Mouse (Mus musculus) A20 (cell line): ENCODE measurements at regions not wholly inside any gene's neighbourhood (a gene's known extent, or its start where the extent isn't known, plus 50 kb on each side); places are given as distances from the start of the nearest gene placed in this dataset.
"Not testable (repeated sequence)": the region's sequence is repeated elsewhere in the genome, so short reads cannot be mapped to it uniquely, and the experiment has no call there.

Experiments used
- DNase-seq: peaks from one replicate; pipeline ENCODE4 v3.0.0-alpha.2; 2011; ENCODE audit warnings: low read depth, low spot score

DNA sequence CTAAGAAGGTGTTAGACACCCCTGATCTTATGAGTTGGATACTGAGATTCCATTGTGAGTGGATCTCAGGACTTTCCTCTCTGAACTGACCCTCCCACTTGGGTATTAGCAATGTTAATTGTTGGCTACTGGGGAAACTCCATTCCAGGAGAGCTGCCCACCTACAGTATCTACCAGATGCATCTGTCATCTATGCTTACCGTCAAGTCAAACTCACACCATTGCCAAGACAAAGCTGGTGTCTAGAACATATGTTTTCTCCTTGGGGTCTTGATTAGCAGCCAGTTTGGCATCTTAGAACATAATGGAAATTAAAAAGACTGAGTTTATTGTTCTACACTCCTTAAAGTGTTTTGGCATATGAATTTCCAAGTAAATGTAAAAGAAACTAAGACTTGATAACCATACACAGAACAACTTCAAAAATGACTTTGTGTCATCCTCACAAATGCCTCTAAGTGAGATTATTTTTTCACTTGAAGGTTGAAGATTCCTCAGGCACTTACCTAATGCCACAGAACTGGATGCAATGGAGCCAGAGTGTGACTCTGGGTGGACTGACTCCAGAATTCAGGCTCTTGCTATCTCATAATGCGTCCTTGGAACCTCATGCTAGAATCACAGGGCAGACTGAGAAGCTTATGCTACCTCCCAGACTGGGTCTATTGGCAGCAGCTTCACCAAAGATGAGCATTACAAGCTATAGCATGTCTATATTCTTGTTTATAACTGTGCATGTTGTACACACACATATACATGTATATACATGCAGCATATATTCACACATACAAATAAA lies 107.5 kb upstream of the Rnf152 start:
- DNase-seq: no peak

DNA sequence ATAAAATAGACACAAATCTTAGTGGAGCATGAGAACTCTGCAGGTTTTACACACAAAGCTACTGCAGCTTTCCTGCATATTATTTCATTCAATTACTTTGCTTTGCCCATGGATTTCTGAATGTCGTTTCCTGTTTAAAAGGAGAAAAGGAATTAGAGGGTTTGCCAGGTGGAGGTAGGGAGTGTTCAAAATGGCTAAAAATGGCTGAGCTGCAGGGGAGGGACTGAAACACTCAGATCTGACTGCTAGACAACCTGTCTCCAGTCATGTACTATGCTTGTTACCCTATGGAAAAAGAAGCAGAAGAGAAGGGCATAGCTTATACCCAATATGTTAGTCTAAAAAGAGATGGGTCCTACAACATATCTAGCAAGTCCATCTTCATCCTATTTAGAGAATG lies 106.2 kb upstream of the Rnf152 start:
- no peak for DNase-seq

GRCm38 (mm10) chr1:105455783-105456182 lies 99.3 kb upstream of the Rnf152 start:
- DNase-seq: not testable (repeated sequence)

DNA sequence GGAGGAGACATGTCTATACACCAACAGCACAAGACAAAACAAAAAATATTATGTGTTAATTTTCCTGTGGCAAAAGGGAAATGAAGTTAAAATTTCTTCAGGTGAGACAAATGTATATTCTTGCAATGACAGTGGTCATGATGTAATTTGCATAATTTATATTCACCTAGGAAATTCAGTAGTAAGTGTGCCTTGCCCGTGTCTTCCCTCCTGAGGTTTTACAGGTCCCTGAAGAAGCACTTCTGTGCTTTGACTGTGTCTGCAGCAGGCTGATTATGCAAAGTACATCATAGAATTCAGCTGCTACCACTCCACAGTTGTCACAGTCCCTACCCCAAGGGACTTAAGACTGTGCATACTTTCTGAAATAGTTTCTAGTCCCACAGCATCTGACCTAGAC lies 98.2 kb upstream of the Rnf152 start:
- peak; percentile 54 for DNase-seq

DNA sequence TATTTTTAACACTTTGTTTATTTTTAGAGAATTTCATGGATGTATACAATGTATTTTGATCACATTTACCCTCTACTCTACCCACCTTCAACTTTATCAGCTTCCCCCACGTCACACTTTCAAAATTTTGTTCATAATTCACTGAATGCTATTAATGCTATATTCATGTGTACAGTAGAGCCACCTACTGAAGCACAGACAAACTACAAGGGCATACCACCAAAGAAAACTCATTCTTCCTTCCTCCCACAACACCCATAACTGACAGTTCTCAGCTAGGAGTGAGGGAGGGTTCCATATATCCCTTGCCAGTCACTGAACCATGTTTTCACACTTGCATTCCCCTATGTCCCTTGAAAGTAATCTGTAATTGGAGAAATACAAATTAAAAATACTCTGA lies 89.7 kb upstream of the Rnf152 start:
- no peak for DNase-seq

GRCm38 (mm10) chr1:105443546-105443945 lies 87.0 kb upstream of the Rnf152 start:
- DNase-seq: no peak

DNA sequence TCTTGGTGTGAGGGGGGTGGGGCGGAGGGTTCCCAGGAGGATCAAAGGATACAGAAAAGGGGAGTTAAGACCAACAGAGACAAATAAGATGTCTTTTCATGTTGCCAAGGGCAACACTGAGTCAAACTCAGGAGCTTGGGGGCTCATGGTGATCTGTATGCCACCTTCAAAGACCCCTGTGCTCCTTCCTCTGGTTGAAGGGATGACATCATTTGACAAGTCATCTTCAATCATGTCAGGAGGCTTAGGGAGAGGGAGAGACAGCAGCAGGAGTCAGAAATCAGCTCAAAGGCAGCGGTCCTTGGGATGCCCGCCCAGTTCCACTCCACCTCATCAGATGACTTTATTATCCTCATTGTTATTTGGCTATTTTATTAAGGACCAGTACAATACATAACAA lies 83.8 kb upstream of the Rnf152 start:
- DNase-seq: no peak

DNA sequence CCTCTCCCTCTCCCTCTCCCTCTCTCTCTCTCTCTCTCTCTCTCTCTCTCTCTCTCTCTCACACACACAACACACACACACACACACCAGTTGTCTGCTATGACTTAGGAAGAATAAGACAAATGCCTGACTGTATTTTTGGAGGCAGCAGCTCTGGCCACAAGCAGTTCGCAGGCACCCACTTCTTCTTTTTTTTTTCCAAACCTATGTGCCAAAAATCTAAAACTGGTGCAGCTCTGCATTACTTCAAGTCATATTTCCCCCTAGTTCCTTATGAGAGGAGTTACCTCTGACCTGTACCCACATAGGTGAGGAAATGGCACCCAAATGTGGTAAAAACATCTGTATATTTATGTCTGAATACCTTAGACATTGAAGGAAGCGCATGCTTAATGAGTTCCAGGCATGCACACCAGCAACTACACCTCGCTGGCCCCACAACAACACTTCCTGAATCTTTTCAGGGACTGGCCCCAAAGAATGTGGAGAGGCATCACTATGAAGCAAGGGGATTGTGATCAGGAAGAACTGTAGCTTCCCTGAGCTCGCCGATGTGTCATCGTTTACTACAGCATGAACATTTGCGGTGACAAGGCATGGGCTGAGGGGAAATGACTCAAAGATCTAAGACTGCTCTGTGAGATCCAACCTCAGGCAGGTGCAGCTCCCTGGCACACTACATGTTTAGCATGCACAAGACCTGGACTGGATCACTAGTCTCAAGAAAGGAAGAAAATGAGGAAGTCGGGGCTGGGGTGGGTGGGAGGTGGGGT lies 78.3 kb upstream of the Rnf152 start:
- peak; percentile 46 for DNase-seq

GRCm38 (mm10) chr1:105433949-105434348 lies 77.4 kb upstream of the Rnf152 start:
- no peak for DNase-seq

GRCm38 (mm10) chr1:105431803-105432202 lies 75.3 kb upstream of the Rnf152 start:
- DNase-seq: no peak

DNA sequence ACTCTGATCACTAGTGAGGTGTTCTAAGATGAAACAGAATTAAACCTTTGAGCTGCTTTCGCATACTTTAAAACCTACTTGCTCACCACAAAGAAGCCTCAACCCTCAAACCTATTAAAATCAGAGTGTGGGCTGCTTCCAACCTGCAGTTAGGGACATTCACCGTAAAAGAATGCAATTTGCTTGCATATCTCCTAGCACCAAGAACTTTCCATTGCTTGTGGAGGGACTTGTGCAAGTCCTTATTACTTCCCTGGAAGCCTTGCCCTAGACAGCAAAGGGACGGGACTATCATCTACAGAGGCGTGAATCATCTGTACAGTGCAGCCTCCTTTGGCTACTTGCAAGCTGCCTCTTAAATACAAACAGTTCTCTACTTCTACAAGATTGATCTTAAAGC lies 74.2 kb upstream of the Rnf152 start:
- no peak for DNase-seq

- DNase-seq: no peak
Observed at GRCm38 (mm10) chr1:105428165-105428564, 71.7 kb upstream of the Rnf152 start.

GRCm38 (mm10) chr1:105426086-105426485 lies 69.6 kb upstream of the Rnf152 start:
- DNase-seq: no peak

GRCm38 (mm10) chr1:105423380-105423779 lies 66.9 kb upstream of the Rnf152 start:
- DNase-seq: no peak

DNA sequence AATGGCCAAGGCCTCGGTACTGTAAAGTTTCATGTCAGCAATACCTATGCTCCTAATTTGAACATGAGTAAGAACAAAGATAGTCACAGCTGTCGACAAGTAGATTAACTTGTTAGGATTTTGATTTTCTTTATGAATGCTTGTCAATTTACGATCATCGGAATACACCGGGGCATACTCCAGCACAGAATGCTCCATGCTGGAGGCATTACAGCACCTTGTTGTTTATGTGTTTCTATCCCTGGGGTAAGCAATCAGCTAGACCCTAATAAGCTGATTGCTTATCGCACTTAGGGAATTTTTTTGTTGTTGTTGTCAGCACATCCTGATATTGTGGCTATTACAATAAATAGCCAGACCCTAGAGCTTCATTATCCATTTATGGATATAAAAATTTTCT lies 66.4 kb upstream of the Rnf152 start:
- no peak for DNase-seq

GRCm38 (mm10) chr1:105420374-105421046 lies 64.0 kb upstream of the Rnf152 start:
- no peak for DNase-seq
